Mouse (Mus musculus) gastrocnemius, postnatal 14 days (tissue): ENCODE measurements at regions not wholly inside any gene's neighbourhood (a gene's known extent, or its start where the extent isn't known, plus 50 kb on each side); places are given as distances from the start of the nearest gene placed in this dataset.
"Not testable (repeated sequence)": the region's sequence is repeated elsewhere in the genome, so short reads cannot be mapped to it uniquely, and the experiment has no call there.

ENCODE experiments used
- DNase-seq: peaks from one replicate; pipeline ENCODE4 v3.0.0; 2021; ENCODE audit warnings: mixed read lengths
- intact Hi-C: fragments of 180-260 bp; cut with DNase I; formaldehyde crosslinking; loops from one replicate; pipeline ENCODE4 v1.15.1; 2025; ENCODE audit warnings: low total_unique reads
- microRNA-seq, 2 experiments: library from miRNA; unstranded; fragments of <30 nt; microRNA quantifications; one replicate each; pipeline ENCODE4 v1.2.0; 2021

GRCm38 (mm10) chr13:61957197-61957596 is 172.5 kb upstream of the Zfp808 start:
- intact Hi-C loops: not testable (repeated sequence)

GRCm38 (mm10) chr13:61978856-61979255 is 150.8 kb upstream of the Zfp808 start:
- intact Hi-C loops, DNase-seq: not testable (repeated sequence)

More at GRCm38 (mm10) chr13:61957197-61957596, 172.5 kb upstream of the Zfp808 start:
- not testable (repeated sequence) for DNase-seq

GRCm38 (mm10) chr13:61996519-61996918 is 133.2 kb upstream of the Zfp808 start:
- DNase-seq, intact Hi-C loops: not testable (repeated sequence)

- DNase-seq, intact Hi-C loops: not testable (repeated sequence)
Observed at GRCm38 (mm10) chr13:61998803-61999202, 130.9 kb upstream of the Zfp808 start.

GRCm38 (mm10) chr13:62007321-62007720 is 122.4 kb upstream of the Zfp808 start:
- DNase-seq, intact Hi-C loops: not testable (repeated sequence)

GRCm38 (mm10) chr13:62015424-62016167 is 114.1 kb upstream of the Zfp808 start:
- intact Hi-C loops: not testable (repeated sequence)
- DNase-seq: peak; percentile 5

GRCm38 (mm10) chr13:62016168-62016502 is 113.6 kb upstream of the Zfp808 start:
- DNase-seq, intact Hi-C loops: not testable (repeated sequence)

GRCm38 (mm10) chr13:62037646-62038045 is 92.0 kb upstream of the Zfp808 start:
- DNase-seq, intact Hi-C loops: not testable (repeated sequence)

GRCm38 (mm10) chr13:62077951-62078671 is 51.6 kb upstream of the Zfp808 start:
- DNase-seq, intact Hi-C loops: not testable (repeated sequence)

- DNase-seq, intact Hi-C loops: not testable (repeated sequence)
Observed at GRCm38 (mm10) chr13:62078893-62079292, 50.8 kb upstream of the Zfp808 start.

Small RNA genes lying in the stretch of these regions (microRNA-seq; reads per million reads assigned to microRNA genes)
- gene Gm25649: 0 reads per million in 2 experiments
